Mouse (Mus musculus) brain, adult 2 months (tissue): ENCODE data around the gene Nxn.

Experiments
- DNase-seq: peaks from one replicate; pipeline ENCODE4 v3.0.0; 2011; ENCODE audit warnings: low read depth, low spot score

Gene Nxn

DNA sequence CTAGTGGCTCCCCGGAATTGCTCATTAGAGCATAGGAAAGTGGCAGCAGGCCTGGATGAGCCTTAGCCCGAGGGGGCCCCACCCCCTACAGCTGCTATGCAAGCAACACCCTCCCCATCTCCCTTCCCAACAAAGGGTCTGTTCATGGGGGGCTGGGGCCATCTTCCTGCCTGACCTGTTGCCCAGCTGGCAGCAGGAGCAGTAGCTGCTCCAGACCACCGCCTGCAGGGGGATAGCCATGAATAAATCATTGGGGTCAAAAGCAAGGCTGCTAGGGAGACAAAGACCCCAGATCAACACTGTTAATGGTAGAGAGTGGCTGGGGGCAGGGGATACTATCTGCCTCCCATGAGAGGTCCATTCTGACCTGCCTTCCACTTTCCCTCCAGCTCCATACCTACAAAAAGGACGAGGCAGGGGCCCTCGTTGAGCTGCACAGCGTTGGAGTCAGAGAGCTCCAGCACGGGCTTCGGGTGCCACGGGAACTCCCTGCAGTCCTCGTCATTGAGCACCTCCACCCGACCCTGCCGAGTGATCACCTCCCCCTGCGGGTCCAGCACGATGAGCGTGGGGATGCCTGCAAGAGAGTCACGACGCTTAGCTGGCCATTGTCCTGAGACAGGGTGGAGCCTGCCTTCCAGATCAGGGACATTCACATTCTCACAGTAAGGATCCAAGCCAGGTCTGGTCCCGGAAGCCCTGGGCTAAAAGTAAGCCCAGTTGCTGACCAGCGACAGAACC is 136.2 kb downstream of the Nxn start:
- DNase-seq = no peak

DNA sequence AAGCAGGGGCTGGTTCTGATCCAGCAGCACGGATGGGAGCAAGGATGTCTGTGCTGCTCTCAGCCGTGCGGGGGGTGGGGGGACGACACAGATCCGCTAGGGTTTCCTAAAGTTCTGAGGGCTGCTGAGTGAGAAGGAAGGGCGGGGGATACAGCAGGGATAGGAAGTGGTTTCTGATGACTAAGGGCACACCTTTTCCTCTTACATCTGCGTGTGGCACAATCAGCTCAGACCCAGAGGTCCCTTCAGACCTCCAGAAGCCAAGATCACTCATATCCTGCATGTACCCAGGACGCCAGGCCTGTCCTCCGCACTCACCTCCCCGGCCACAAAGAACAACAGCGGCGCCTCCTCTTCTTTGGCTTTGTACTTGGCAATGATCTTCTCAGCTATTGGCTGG is 137.7 kb downstream of the Nxn start:
- DNase-seq = no peak

DNA sequence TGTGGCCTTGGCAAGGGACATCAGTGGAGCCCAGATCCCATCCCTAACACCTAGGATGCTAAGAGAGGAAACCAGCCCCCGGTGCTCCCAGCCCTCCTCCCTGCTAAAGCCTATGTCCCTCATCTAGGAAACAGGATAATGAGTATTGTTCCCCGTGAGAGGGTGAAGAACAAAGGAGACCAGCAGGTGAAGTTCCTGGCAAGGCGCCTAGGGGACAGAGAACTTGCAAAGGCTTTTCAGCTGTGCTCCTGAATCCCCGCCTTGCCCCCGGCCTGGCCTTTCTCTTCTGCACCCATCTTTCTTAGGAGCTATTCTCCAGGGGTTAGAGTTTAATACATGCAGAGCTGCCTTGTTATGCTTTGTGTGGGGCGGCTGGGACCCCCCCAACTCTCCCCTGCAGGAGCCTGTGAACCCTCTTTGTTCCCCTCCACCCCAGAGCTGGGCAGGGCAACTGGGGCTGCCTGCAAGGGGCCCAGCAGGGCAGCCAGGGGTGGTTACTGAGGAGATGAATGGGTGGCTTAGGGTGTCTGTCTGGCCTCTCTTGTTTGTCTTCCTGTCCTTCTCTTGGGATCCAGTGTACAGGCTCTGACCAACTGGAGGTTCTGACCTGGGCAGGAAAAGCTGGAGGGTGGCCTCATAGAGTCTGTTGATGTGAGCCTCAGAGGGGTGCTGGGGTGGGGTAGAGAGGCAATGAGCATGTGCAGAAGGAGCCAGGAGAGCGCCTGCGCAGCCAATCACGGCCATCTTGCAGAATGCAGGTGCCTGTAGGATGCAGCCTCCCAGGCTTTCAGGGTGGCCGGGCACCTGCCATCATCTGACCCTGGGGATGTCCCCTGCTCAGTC is 138.5 kb downstream of the Nxn start:
- no peak for DNase-seq

DNA sequence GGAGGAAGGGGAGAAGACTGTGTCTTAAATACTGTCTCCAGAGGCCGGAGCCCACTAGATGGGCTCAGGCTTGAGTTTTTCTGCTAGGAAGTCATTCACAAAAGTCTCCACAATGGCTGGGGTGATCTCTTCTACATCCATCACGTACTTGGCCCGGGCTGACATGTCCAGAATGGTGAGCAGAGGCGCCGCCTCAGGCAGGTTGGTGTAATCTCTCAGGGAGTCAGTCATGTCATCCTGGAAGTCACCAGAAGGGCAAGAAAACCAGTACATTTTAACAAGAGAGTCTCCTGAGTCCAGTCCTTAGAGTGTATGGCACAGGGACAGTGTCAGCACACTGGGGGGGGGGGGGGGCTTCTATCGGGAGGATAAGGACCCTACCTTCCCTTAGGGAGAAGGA is 140.4 kb downstream of the Nxn start:
- no peak for DNase-seq

DNA sequence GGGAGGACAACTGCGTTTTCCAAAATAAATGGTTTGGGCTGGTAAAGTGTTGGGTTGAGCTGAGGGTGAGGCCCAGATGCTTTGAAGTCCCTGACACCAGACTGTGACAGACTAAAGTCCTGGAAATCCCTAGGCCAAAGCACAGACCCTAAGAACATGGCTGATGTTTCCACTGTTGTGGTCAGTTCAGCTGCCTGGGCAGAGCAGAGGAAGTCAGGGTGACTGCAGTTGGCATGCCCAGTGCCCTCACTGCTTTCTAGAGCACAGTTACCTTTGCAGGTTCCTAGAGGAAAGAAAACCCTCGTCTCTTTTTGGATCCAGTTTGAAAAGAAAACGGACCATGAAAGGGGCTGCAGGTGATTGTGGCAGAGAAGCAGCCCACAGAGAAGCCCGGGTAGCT is 141.6 kb downstream of the Nxn start:
- no peak for DNase-seq

DNA sequence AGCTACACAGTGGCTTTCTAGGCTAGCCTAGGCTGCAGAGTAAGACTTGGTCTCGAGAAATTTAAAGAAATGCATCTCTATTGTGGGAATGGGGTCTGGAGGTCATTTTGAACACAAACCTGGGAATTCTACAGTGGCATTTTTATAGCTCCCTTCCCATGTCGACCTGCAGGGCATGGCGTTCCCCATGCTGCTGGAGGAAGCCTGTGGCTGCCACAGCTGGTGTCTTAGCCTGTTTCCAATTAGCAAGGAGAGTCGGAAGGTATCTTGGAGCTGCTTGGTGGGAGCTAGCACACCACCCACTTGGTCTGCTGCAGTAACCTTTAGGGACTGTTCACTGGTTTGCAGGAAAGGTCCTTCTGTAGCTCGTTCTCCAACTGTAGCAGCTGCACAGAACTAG is 142.8 kb downstream of the Nxn start:
- no peak for DNase-seq

DNA sequence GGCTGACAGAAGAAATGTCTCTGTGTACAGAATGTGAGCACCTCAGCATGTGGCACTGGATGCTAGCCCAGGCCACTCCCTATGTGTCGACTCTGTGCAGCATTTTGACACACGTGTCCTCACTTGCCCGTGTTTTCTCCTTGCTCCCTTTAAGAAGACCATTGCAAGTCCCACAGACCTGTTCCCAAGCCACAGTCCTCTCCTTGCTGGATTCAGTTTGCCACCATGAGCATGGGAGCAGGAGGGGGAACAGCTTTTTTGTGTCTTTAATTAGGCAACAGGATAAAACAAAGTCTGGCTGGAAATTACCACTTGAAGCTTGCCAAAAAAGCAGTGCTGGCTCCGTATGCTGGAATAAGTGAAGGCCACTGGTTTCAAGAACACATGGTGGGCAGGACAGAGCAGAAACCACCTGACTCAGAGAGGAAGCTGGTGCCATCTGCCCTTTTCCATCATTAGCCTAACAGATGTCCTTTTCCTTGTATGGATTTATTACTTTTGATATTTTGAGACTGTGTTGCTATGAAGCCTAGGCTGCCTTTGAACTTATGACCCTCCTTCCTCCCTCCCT is 143.4 kb downstream of the Nxn start:
- peak; percentile 96 for DNase-seq

DNA sequence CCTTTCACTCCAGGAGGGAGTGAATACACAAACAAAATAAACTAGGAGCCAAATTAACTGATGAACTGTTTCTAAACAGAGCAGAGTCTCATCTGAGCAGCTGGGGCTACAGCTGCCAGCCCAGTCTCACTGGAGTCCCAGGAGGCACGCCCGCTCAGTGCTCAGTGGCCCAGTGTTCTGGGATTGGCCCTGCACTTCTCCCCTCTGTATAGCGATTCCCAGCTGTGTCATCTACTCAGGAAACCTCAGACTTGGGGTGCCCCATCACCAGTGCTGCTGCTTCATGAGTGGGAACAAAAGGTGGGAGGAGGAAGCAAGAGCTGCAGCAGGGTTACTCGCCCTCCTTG is 145.0 kb downstream of the Nxn start:
- no peak for DNase-seq

DNA sequence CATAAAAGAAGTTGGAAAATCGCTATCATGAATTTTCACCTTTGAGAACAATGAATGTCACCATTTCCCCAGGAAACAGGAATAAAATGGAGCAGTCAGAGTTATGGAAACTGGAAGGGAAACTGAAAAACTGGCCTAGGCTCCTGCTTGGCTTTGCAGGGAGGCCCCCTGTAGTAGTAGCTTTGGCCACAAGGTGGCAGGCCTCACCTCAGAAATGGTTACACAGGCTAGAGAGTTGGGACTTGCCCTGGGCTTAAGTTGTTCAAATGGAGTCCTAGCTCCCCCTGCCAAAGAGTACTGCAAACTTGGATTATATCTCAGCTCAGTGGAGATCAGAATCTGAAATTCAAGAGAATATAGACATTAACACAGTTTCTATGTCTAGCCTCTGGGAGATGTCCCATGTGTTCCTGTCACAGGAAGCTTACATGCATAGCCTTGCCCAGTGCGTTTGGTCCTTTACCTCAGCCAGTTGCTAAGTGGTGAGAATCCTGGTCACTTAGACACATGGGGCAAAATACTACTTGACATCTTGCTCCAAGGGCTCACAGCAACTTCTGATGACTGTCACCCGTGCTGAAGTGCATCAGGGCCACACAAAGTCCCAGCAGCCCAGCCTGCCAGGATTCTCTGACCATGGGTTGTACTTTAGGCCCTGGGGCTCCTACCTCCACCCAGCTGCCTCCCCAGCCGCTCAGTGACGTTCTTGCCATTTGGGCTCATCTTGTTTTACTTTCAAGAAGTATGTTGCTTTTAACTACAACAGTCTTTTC is 145.6 kb downstream of the Nxn start:
- DNase-seq = peak; percentile 89

DNA sequence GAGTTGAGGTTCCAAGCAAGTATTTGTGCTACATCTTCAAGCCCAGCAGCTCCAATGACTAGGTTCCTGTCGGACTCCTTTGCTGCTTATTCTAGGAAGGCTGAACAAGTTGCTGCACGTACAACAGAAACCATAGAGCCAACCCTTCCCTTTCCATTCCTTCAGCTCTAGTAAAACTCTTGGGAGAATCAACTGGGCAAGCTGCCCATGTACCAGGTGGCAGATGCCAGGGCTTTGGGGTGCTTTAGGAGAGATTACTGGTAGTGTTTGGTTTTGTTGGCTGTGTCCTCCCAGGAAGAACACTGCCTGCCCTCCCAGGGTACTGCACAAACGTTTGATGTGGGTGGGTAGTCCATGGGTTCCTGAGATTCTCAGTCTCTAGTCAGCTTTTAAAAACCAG is 146.9 kb downstream of the Nxn start:
- peak; percentile 67 for DNase-seq

DNA sequence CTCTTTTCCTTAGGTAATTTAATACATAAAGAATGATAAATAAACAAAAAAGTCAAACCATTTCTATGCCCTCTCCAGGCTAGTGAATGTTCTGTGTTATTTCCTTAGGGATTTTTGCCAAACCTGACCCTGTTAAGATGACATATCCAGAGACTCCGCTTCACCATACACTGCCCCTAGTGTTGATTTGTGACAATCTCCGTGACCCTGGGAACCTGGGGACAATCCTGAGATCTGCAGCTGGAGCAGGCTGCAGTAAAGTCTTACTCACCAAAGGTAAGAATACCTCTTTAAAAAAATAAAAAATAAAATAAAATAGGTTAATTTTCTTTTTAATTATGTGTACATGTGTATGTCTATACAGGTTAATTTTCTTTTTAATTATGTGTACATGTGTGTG is 151.7 kb downstream of the Nxn start:
- DNase-seq = no peak

DNA sequence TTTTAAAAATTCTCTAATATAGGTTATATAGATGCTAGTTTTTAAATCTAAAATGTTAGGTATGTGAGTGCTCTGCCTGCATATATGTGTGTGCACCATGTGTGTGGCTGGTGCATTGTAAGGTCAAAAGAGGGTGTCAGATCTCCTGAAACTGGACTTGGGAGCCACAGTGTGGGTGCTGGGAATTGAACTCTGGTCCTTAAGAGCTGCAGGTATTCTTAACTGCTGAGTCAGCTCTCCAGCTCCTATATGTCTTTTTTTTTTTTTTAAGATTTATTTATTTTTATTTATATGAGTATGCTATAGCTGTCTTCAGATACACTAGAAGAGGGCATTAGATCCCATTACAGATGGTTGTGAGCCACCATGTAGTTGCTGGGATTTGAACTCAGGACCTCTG is 152.5 kb downstream of the Nxn start:
- DNase-seq = no peak

DNA sequence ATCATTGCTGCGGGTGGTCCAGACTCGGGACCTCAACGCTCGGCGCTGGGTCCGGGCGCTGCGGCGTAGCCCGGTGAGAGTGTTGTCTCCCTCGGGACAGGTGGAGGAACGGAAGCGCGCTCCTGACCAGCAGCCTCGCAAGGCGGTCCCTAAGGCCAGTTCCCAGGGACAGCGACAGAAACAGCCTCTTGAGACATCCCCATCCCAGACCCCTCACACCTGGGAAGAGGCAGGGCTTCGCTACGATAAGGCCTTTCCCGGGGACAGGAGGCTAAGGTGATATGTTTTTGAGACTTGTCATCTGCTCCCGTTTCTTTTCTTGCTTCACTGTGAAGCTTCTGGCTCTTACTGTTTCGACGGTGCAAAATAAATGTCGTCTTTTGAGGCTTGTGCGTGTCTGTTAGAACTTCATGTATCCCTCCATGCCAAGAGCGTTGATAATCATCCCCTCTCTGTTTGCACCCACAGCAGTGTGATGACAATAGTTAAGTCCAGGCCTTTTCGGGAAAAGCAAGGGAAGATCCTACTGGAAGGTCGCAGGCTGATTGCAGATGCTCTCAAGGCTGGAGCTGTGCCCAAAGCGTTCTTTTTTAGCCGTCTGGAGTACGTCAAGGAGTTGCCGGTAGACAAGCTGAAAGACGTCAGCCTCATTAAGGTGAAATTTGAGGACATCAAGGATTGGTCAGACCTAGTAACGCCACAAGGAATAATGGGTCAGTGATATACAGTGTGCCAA is 155.0 kb downstream of the Nxn start:
- DNase-seq = peak; percentile 42

DNA sequence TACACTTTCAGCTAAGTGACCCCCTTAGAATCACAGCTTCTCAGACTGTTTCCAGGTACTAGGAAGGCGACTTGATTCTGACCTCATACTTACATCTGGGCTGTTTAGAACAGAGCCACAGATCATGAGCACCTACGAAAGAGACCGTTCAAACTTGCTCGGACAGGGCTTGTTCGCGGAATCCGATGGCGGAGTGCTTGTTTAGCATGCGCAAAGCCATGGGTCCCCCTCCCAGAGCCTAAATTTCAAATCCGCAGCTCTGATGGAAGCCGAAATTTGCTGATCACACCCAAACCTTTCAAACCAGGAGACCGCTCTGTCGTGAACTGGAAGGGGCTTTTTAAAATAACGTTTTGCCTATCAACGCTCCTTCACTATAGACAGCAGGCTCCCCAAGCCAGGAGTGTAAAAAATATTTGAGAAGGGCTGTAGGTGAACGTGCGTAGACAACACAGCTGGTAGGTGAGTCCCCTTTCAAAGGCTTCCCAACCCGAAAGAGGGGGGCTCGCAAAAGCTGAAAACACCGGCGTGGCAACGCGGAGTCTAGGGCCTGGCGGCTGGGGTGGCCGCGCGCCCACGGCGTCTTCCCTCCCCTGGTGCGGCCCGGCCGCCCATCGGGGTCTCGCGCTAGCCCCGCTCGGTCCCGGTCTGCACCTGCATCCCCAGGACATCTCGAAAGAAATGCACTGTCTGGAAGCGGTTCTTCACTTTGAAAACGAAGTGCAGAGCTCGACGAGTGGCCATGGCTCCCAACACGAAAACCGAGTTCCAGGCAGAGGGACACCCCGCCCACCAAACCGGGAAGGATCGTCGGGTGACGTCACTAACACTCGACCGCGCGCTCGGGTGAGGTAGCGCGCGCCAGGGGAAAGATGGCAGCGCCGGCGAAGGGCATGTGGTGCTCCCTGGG is 155.8 kb downstream of the Nxn start, which contains the start of the genes Mrm3 and Glod4:
TSS of gene Mrm3 (plus strand) at position 815 of the 910 bp plus-strand sequence.
TSS of gene Glod4 (minus strand) at position 825 of the 910 bp plus-strand sequence.
- peak; percentile 94 for DNase-seq

DNA sequence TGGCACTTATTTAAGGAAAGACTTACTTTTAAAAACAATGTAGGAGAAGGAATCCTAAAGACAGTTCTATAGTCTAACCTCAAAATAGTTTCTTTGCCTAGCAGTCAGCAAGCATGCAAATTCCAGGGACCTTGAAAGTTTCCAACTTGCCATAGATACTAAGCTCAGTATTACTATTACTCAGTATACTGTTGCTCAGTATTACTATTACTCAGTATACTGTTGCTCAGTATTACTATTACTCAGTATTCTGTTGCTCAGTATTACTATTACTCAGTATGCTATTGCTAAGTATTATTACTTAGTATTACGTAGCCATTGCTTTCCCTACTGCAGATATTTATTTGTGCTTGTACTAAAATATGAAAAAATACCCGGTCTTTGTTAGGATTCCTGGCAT is 159.2 kb downstream of the Nxn start:
- no peak for DNase-seq

DNA sequence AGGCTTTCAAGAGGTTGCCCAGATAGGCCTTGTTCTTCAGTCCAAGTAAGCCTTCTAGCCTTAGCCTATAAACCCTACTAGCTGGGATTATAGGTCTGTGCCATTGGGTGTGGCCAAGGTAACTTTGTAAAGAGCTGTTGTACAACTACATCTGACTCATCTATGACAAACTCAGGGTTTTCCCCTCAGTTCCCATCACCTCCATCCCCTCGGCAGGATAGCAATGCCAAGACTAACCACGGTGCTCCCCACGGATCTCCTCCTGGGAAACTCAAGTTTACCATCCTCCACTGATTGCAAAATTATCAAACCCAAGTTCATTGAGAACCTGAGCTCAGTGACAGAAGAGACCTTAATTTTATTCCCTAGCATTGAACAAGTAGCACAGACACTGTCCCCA is 162.8 kb downstream of the Nxn start:
- no peak for DNase-seq

DNA sequence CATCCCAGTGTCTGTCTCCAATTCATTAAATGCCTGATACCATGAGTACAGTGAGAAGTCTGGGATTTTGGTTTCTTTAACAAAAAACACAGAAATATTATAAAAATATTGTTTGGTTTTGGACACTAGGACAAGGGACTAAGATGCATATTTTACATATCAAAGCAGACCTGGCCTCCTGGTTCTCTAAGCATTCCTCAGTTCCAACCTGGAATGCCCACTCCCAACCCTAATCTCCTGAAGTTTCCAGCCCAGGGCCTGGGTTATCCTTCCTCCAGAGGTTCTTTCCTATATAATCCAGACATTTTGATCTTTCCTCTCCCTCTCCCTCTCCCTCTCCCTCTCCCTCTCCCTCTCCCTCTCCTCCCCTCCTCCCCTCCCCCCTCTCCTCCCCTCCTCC is 173.9 kb downstream of the Nxn start:
- no peak for DNase-seq

DNA sequence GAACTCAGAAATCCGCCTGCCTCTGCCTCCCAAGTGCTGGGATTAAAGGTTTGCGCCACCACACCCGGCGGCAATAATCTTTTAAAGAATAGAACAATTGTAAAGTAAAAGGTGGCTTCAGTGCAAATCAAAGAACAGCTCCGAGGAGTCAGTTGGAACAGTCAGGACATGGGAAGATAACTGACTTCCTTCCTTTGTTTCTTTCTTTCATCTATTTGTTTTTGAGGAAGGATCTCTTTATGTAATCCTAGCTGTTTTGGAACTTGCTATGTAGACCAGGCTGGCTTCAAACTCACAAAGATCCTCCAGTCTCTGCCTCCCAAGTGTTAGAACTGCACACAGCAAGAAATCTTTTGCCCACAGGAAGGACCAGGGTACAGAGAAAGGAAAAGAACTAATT is 174.3 kb downstream of the Nxn start:
- DNase-seq = no peak

DNA sequence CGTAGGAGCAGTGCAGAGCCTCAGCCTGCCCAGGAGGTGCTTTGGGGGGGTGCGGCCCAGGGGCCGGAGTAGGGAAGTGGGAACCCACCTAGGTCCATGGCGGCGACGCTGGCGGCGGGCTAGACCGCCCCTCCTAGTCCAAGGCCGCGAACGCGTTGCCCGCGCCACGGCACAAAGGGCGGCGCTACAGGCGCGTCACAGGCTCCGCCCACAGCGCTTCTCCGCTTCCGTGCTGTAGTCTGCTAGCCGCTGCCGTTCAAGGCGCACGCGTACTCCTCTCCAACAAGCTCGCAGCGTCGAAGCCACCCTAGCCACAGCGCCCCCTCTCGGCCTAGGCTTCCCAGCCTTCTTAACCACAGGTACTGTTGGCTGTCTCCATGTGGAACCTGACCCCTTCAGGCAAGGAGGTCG is 181.5 kb downstream of the Nxn start, which contains the start of the genes Dbil5 and Gemin4:
TSS of gene Dbil5 (plus strand) at position 219 of the 411 bp plus-strand sequence.
TSS of gene Gemin4 (minus strand) at position 275 of the 411 bp plus-strand sequence.
- peak; percentile 99 for DNase-seq
